Mouse (Mus musculus): ENCODE measurements around the gene 6430548M08Rik. TPM values are rescaled to one million over a fixed set of nuclear protein-coding genes. Genes with fewer than 3 reads are reported as not detected.

6430548M08Rik gene
- total RNA-seq, 2 experiments from 2014 or later: 9.3 to 11.2 TPM

- peak; percentile 41 for DNase-seq
Measured at GRCm38 (mm10) chr8:120104721-120105272, 9.2 kb upstream of the 6430548M08Rik start.

GRCm38 (mm10) chr8:120109149-120109548 is 4.8 kb upstream of the 6430548M08Rik start:
- DNase-seq: no peak

DNA sequence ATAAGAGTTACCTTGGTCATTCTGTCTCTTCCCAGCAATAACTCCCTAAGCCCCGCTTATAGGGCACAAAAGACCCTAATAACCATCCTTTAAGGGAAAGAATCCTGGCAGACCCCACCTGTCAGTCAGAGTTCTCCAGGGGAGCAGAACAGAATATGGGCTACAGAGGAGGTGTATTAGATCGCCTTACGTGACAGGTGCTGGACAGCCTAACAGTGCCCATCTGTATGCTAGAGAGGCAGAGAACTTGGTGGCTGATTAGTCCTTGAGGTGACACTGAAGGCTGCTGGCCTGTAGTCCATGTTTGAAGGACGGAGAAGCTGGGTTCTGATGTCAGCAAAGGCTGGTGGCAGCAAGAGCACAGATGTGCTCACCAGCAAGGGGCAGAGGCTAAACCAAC is 3.0 kb upstream of the 6430548M08Rik start:
- DNase-seq: no peak

DNA sequence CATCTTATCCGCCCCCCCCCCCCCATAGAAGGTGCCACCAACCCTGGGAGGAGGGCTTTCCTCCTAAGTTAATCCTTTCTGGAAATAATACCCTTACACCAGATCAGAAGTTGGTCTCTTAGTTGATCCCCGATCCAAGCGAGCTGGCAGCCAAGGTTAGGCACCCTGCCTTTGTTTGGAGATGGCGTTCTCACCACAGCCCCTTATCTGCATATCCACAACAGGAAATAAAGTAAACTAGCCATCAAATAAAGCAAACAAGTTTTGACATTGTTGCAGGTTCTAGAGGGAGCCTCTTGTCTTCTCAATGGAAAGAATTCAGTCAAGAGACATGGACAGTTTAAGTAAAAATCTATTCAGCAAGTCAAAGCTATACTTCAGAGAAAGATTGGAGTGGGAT is 2.6 kb upstream of the 6430548M08Rik start:
- no peak for DNase-seq

- no peak for DNase-seq
Measured at GRCm38 (mm10) chr8:120112535-120112934, 1.4 kb upstream of the 6430548M08Rik start.

DNA sequence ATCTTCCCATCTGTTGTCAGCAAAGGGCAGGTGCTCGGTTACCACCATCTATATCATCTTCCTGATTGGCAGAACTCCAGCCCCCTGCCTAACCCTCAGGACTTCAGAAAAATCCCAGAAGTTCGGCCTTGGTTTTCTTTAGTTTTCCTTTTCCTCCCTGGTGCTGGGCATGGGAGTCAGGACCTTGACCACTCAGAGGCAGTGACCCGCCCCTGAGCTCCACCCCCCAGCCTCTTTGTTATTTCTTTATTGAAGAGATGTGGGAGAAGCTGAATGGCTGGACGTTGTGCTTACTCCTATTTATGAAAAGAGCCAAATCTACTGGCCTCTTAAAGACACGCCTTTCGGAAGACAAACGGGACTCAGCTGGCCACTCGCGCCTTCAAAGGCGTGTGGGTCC is 646 bp upstream of the 6430548M08Rik start:
- peak; percentile 46 for DNase-seq

- no peak for DNase-seq
Measured at GRCm38 (mm10) chr8:120114315-120114841, 426 bp downstream of the 6430548M08Rik start.

DNA sequence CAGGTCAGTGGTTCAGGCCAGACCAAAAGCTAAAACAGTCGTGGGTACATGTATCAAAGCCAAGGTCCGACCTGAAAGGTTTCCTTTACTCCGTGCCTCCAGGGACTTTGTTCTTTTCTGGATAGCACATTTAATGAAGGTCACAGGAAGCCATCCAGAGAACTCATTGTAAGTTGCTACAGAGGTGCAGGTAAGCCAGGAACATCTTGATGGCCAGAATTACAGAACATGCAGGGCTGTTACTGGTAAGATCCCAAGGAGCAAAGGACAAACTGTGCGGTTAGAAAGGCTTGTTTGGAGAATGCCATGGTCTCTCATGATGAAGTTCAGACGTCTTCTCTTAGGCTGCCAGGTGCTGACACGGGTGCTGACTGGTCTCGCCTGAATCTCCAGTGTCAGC is 2.6 kb downstream of the 6430548M08Rik start:
- no peak for DNase-seq

- no peak for DNase-seq
Measured at GRCm38 (mm10) chr8:120118162-120118561, 4.2 kb downstream of the 6430548M08Rik start.

- DNase-seq: no peak
Measured at GRCm38 (mm10) chr8:120118847-120119246, 4.9 kb downstream of the 6430548M08Rik start.

- DNase-seq: no peak
Measured at GRCm38 (mm10) chr8:120119429-120119828, 5.5 kb downstream of the 6430548M08Rik start.

DNA sequence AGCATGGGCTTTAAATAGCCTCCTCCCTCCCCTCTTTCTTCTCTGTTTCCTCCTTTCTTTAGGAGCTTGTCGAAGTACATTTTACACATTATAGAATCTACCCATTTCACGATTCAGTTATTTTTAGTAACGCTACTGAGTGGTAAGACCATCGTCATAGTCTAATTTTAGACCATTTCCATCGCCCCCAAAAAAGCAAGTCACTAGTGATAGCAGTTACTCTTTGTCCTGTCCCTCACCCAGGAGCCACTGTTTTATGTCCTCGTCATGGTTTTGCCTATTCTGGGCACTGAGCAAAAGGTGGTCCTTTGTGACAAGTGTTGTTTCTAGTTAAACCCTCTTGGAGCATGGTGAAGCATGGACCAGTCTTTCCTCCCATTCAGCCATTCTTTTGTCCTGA is 6.0 kb downstream of the 6430548M08Rik start:
- DNase-seq: no peak

- DNase-seq: no peak
Measured at GRCm38 (mm10) chr8:120120951-120121350, 7.0 kb downstream of the 6430548M08Rik start.

DNA sequence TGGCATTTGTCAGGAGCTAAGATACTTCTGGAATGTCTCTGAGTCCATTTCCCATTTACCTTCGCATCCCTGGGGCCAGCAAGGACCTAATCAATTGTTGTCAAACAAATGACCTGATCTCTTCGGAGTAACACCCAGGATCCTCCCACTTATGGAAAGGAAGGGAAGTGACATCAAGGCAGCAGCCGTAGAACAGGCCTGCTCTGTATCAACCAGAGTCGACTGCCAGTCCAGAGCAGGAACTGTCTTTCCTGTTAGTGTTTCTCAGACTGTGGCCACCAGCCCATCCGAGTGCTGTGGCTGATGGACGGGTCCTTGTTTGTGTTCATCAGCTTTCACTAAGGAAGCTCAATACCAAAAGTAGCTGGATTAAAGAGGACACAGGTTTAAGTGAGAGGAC is 10.3 kb downstream of the 6430548M08Rik start:
- no peak for DNase-seq

- no peak for DNase-seq
Measured at GRCm38 (mm10) chr8:120124836-120125389, 11.0 kb downstream of the 6430548M08Rik start.

GRCm38 (mm10) chr8:120126357-120127161 is 12.6 kb downstream of the 6430548M08Rik start:
- DNase-seq: no peak

GRCm38 (mm10) chr8:120129547-120129946 is 15.6 kb downstream of the 6430548M08Rik start:
- DNase-seq: no peak

GRCm38 (mm10) chr8:120131158-120131557 is 17.2 kb downstream of the 6430548M08Rik start:
- no peak for DNase-seq

- DNase-seq: no peak
Measured at GRCm38 (mm10) chr8:120133169-120133568, 19.2 kb downstream of the 6430548M08Rik start.

- DNase-seq: no peak
Measured at GRCm38 (mm10) chr8:120135687-120136086, 21.7 kb downstream of the 6430548M08Rik start.

GRCm38 (mm10) chr8:120136618-120137017 is 22.7 kb downstream of the 6430548M08Rik start:
- peak; percentile 48 for DNase-seq

- DNase-seq: no peak
Measured at GRCm38 (mm10) chr8:120138958-120139357, 25.0 kb downstream of the 6430548M08Rik start.

DNA sequence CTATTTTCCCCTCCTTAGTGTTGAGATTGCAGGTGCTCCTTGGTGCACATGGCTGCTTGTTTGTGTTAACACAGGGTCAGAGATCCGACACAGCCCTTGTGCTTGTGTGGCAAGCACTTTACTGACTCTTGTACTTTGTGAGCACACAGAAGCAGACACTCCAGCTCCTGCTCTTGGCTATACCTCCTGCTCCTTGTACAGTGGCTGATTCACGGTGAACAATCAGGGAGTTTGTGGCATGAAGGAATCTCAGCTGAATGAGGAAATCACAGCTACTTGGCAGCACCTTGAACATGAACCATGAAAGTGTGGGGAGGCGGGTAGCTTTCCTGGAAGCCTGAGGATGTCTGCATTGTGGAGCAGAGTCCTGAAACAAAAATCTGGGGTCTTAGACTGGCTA is 26.8 kb downstream of the 6430548M08Rik start:
- no peak for DNase-seq

All from gastrocnemius, postnatal 10 days (tissue).